Mouse (Mus musculus): ENCODE results near the gene Rptor. TPM values are rescaled to one million over a fixed set of nuclear protein-coding genes. Genes with fewer than 3 reads are reported as not detected.

The Rptor gene
- total RNA-seq, 2 experiments from 2014 or later: 52.8 to 56.2 TPM

DNA sequence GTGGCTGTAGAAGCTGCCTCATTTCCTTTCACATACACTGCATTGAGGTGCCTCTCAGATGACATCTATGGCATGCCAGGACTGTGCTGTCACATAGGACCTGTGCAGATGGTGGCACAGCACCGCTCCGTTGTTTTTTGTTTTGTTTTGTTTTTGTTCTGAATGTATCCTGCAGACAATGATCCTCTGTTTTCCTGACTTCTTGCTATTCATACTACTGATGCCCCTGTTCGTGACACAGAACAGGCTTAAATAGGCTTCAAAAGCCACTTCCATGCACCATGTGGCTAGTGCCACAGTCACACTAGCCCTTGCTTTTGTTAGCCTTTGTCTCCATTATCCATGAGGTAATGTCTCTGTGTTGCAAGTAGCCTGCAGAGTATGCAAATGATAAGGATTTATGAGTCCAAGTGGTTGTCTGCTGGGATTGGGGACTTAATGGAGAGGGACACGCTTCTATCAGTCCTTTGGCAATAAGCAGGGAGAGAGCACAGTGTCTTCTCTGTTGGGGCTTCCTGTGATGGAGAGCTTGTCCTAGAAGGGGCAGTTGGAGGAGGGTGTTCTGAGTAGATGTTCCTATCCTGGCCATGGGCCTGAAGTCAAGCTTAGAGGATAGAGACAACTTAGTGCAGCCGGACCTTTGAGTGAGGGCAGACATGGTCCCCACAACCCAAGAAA is 164.2 kb downstream of the Rptor start:
- no peak for DNase-seq (ENCODE audit: low spot score in 2 of 2)
- intact Hi-C loops (cut with DNase I): no loop called here

DNA sequence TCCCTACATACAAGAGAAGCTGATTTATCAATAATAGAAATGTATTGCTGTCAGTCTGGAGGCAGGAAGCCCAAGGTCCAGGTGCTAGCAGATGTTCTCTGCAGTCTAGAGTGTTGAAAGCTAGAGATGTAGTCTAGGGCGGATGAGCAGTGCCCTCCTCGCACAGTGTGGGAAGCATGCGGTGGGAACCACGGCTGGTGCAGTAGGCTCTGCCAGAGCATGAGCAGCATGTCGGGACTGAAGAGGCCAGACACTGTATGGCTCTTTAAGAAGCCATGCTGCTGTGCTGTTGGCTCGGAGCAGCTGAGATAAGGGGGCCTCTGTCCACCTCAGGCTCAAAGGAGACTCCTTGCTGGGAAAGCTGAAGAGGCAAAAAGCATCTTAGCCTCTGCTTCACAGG is 164.8 kb downstream of the Rptor start:
- no peak for DNase-seq (ENCODE audit: low spot score in 2 of 2)

DNA sequence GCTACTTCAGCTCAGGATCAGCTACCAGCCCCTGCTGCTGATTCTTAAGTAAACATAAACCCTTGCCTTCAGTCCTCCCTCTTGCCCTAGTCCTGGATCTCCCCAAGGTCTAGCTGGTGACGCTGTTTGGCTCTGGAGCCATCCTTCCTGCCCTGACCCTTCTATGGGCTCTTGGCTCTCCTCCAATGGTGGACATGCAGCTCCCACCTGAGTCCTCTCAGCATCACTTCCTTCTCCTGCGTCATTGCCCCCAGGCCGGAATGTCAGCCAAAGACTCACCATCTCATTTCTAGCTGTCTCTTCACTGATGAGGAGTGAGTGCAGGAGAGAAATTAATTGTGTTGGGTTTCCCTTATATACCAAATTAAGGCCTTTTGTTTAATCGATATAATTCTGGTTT is 165.8 kb downstream of the Rptor start:
- intact Hi-C loops (cut with DNase I): no loop called here
- DNase-seq (ENCODE audit: low spot score in 2 of 2): no peak

More for the DNA sequence above, 164.8 kb downstream of the Rptor start:
- intact Hi-C loops (cut with DNase I): no loop called here

DNA sequence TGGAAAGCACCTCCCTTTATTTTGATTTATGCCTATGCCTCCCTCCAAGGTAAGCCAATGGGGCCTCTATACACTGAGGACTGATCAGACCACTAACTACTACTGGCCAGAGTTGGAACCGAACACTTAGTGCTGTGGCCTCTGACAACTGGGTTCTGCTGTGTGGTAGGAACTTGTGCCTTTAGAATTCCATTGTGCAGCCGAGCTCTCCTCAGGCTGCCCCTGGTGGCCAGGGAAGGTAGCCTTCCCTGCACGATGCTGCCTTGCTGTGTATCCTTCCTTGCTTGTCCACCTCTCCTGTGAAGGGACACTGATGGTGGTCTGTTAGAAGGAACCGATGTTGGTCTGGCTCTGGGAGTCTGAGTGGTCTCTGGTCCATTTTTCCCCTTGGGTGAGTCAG is 167.0 kb downstream of the Rptor start:
- no peak for DNase-seq (ENCODE audit: low spot score in 2 of 2)
- intact Hi-C loops (cut with DNase I): no loop called here

DNA sequence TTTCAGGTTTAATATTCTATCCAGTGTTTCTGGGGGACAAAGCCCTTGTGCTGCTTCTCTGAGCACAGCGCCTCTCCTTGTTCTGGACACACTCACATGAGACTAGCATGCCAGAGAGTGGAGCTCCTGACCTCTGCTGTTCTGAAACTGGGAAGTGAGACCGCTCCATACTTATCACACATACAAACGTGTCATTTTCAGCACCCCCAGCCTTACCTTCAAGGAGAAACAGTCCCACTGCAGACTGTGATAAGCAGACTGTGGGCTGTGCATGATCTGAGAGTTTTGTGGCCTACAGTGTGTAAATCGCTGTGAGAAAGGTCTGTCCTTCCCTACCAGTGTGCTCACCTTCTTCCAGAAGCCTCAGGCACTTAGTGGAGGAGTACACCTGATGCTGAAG is 168.3 kb downstream of the Rptor start:
- DNase-seq (ENCODE audit: low spot score in 2 of 2): no peak
- intact Hi-C loops (cut with DNase I): no loop called here

DNA sequence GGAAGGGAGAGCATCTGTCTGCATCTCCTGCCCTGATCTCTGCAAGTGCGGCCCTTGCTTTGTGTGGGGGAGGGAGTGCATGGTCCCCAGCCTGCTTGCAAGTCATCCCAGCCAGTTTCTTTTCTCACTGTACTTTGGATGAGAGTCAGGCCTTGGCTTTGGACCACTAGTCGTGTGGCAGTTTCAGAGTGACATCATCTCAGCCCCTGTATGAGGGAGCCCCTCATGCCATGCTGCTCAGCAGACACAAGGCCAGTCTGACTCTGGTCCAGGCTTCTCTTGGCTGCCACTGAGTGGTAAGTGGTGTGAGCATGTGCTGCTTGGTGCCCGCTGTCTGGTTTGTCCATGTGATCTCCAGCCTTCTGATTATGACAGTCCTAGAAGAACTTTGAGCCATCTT is 170.2 kb downstream of the Rptor start:
- intact Hi-C loops (cut with DNase I): no loop called here
- DNase-seq (ENCODE audit: low spot score in 2 of 2): peak in 1 of 2 experiments; percentile 51

DNA sequence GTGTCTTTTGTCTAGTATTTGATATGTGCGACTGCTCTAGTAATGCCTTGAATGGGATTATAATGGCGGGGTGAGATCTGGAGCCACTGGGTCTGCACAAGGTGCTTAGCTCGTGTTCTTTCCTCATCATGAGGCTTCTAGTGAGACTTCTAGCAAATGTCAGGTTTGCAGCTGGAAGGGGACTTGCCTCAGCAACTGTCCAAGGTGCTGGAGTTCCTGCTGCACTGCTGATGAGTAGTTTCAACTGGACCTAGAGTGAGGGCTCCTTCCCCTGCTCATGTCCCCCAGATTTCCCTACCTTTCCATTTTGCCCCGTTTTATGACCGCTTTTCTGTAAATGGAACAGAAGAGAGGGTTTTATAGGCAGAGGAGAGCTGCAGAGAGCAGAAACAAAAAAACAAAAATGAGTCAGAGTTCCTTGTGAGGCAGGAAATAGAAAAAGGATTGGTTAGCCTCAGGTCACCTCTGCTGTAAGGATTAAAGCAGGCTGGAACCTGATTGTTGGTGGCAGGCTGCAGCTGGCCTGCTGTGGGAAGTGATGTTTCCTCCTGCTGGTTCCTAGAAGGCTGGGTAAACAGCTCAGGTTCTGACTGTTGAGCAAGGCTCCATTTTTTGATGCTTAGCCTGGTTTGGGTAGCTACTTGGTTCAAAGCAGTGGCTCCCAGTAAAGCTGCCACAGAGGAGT is 172.5 kb downstream of the Rptor start:
- DNase-seq (ENCODE audit: low spot score in 2 of 2): no peak
- intact Hi-C loops (cut with DNase I): no loop called here

DNA sequence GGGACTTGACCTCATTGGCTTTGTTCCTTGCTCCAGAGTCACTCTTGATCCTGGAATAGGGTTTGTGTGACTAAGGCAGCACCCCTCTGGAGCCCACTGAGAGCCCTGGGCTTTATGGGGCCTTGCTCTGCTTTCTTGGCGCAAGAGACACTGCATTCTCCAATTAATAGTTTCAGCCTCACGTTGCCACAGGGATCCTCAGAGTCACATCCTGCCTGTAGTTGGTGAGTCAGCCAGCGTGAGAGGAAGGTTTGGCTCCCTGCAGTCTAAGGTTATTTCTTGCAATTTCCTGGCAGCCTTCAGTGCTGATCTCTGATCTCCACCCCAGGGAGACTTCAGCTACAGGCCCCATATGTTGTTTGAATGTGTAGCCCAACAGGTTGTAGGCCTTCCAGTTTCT is 174.5 kb downstream of the Rptor start:
- intact Hi-C loops (cut with DNase I): no loop called here
- no peak for DNase-seq (ENCODE audit: low spot score in 2 of 2)

DNA sequence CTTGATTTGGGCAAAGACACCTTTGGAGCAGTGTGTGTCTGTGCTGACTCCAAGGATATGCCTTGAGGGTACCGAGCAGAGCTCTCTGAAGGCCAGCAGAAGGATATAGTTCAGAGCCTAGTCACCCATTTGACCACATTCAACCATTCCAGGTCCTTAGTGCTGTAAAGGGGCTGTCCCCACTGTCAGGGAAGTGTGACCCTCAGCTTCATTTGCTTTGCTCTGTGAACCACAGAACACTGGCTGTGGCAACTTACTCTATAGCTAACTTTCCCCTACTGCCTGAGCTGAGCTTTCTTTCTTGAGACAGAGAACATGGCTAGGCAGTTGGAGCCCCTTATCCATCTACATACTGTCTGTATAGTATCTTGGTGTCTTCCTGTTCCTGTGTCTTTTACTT is 175.2 kb downstream of the Rptor start:
- no peak for DNase-seq (ENCODE audit: low spot score in 2 of 2)
- intact Hi-C loops (cut with DNase I): no loop called here

DNA sequence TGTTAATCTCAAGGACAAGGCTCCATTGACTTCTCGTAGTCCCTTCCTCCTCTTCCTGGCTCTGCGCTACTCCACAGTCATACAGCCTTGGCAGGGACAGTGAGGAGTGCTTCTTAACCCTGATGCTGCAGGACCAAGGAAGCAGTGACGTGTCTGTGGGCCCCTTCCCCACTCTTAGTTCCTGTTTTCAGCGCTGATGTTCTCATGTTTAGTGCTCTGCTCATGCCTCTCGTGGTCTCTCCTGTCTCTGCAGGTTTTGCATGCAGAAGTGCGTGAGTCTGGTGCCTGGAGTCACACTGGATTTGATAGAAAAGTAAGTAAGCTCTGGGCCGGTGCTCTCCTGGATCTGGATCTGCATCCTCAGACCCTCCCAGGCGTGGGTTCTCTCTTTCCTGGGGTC is 177.6 kb downstream of the Rptor start:
- DNase-seq (ENCODE audit: low spot score in 2 of 2): no peak
- intact Hi-C loops (cut with DNase I): loop anchor here (10.0 kb wide), 1 partner anchor 275 kb away; no protein-coding TSS in a partner anchor

DNA sequence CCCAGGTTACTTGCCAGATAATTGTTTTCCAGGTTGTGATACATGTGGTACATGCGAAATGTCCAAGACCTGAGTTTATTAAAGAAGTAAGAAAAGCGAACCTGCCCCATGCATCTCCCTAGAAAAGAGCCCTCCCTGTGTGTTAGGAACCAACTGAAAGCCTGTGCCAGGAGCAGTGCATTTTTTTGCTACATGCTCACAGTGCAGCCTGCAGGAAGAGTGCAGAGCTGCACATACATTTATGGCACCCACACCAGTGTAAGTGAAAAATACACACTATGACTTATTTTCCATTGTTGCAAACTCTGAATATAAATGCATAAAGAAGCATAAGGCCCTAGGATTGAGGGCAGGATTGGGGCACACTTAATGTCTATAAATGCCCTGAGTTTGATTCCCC is 178.5 kb downstream of the Rptor start:
- intact Hi-C loops (cut with DNase I): loop anchor here (10.0 kb wide), 1 partner anchor 276 kb away; no protein-coding TSS in a partner anchor
- no peak for DNase-seq (ENCODE audit: low spot score in 2 of 2)

DNA sequence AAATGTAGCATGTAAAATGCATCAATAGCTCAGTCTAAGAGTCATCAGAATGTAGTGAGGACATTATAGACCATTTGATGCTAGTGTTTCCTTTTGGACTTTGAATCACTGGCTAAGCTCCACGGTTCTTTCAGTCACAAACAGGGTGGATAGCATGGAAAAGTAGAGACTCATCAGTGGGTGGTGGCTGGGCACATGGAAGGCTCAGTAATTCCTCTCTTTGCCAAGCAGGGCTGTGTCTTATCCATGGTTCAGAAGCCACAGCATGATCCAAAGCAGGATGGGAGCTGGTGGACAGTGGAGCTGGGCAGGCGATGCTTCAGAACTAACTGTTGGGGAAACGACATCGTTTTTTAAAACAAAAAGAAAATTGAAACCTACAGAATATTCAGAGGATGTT is 179.0 kb downstream of the Rptor start:
- no peak for DNase-seq (ENCODE audit: low spot score in 2 of 2)
- intact Hi-C loops (cut with DNase I): loop anchor here (10.0 kb wide), 1 partner anchor 277 kb away; no protein-coding TSS in a partner anchor

DNA sequence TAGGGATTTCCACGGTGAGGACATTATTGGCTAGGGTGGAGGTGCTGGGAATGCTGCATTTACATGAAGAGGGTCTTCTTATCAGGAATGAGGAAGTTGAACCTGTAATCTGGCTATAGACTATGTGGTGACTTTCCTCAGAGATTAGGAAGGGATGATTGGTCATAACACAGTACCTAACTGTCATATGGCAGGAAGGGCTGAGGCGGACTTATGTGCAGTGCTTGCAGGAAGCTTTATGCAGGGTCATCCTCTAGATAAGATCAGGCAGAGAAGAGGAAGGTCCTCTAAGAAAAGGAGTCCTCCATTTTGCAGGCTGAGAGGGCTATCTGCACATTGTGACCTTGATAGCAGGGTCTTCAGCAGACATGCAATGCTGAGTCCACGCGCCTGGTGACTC is 180.9 kb downstream of the Rptor start:
- DNase-seq (ENCODE audit: low spot score in 2 of 2): no peak
- intact Hi-C loops (cut with DNase I): loop anchor here (10.0 kb wide), 1 partner anchor 279 kb away; no protein-coding TSS in a partner anchor

DNA sequence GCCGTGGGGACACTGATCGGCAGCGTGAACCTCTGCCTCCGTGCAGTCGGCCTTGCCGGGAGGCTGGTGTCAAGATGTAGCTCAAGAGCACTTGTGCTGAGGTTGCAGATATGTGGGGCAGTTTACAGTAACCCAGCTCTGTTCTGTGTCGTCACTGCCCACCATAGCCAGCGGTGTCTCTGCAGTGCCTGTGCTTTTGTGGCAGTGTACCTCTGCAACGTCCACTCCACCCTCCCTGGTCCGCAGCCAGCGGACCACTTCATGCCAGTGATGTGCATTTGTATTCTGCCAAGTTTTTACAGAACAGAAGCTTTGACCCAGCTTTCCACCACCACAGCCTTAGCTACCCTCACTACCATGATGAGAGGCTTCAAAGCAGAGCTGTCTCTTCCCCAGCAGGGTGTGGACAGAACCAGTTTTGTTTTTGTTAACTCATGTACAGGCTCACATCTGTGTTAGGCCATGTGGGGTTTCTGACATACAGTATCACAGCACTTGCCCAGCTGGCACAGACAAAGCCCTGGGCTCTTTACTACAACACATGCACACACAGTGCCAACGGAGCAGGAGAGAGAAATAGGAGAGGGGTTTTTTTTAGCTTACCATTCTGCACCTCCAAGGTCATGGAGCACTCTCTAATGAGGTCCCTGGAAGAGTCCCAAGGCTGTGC is 182.1 kb downstream of the Rptor start:
- no peak for DNase-seq (ENCODE audit: low spot score in 2 of 2)
- intact Hi-C loops (cut with DNase I): loop anchor here (10.0 kb wide), 1 partner anchor 280 kb away; no protein-coding TSS in a partner anchor

DNA sequence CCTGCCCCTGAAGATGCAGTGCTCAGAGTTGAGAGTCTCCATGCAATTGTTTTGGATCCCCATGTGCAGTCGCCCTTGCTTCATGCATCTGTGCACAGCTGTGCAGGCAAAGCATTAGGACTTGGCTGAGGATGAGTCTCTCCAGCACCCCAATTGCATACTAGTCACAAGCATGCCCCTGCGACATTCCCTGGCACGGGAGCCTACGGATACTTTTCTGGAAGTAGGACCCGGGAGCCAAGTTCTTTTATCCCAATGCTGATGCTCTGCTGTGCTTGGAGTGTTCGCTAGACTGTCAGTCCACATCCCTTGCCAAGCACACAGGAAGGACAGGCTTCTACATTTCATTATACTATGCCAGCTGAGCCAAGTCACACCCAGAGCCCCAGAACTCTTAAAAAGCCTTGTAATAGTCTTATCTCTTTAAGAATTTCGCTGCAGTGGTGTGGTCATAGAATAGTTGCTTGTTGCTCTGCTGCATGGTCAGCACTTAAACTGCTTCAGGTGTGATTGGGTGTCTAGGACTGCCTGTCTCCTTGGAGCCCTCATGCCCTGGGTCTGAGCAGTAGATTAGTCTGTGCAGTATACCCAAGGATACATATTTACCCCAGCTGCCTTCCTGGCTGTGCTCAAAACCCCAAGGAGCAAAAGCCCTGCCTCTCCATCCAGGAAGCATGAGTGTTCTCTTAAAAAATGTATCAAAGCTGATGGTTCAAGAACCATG is 183.1 kb downstream of the Rptor start:
- DNase-seq (ENCODE audit: low spot score in 2 of 2): no peak
- intact Hi-C loops (cut with DNase I): loop anchor here (10.0 kb wide), 1 partner anchor 281 kb away; no protein-coding TSS in a partner anchor

DNA sequence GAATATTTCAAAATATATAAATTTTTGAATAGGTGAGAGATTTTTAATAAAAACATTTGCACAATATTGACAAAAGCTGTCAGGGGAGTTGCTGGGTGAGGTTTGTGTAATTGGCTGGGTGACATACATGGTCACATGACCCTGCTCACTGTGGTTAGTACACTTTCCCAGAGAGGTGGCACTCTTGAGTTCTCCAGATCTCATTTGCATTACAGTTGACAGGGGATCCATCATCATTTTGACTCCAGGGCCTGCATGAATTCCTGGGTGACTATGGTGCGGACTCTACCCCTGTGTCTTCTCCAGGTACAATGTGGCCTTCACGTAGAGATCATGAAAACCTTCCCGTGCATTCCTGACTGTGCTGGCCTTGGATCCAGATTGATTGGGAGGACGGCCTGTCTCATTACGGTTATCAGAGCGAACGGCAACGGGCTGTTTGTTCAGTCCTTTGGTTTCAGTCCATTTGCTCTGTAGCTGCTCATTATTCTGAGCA is 183.7 kb downstream of the Rptor start:
- intact Hi-C loops (cut with DNase I): loop anchor here (10.0 kb wide), 1 partner anchor 282 kb away; no protein-coding TSS in a partner anchor
- no peak for DNase-seq (ENCODE audit: low spot score in 2 of 2)

DNA sequence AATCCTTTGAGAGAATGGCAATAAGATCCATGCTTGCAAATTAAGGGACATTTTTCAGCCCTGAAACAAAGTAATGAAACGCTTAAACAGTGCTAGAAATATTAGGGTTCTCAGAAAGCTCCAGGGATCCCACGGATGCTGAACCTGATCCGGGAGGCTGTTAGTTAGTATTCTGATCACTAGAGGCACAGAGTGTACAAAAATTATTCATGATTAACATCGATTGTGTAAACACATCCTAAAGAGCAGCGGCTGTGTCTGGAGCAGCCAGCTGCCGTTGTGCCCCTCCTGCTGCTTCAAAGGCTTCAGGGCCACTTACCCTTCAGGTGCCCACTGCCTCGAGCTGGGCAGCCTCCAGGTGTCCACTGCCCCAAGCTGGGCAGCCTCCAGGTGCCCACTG is 185.8 kb downstream of the Rptor start:
- intact Hi-C loops (cut with DNase I): loop anchor here (10.0 kb wide), 1 partner anchor 284 kb away; no protein-coding TSS in a partner anchor
- no peak for DNase-seq (ENCODE audit: low spot score in 2 of 2)

DNA sequence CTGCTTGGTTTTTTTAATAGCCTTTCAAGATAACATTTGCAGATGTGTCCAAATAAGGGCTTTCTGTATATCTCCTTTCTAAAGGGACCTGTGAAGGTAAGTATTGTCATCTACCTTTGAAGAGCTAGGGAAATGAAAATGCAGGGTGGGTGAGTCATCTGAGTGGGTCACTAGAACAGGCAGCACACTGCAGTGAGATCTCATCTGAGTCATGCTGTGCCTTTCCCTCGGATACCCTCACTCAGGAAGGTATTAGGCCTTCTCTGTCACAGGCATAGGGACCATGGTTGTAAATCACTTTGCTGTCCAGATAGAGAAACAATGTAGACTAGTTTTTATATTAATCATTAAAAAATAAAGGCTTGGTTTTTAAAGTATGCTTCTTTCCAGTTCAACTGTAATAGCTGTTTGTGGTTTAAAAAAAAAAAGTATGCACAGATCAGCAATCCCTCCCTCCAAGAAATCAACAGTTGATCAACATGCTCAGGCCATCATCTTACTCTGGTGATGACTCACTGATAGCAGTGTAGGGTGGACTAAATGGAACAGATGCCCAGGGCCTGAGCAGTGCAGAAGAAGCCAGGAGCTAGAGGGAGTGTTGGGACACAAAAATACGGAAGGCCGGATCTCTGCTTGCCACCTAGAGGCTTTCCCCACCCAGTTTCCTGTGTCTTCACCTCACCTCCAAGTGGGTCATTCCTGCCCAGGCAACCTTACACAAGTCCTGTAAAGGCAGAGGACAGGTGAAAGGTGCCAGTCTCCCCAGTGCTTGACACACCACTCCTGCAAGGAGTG is 186.4 kb downstream of the Rptor start:
- no peak for DNase-seq (ENCODE audit: low spot score in 2 of 2)
- intact Hi-C loops (cut with DNase I): loop anchor here (10.0 kb wide), 1 partner anchor 284 kb away; no protein-coding TSS in a partner anchor
